ENCODE assay signal across 14 mouse cellular contexts in the genomic region with DNA sequence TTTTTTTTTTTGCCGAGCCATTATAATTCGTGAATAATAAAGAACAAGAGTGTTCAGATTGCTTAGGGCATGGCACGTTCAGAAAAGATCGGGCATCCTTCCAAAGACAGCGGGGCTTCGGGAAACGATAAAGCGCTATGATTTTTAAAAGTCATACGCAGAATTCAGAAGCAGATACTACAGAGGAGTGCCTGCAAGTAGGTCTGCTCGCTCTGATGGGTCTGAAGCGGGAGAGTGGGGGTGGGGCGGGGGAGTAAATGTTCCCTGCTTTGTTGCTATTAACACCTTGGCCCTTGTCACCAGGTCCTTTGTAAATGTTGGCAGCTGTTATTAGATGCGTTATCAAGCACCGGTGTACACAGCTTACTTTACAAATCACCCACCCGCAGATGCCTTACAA. TPM values are rescaled to one million over a fixed set of nuclear protein-coding genes. Genes with fewer than 3 reads are reported as not detected.
A peak's percentile ranks its signal among the peaks of the same experiment; 100 is the strongest.
DNase-seq lines count a peak whose midpoint lies in the region; ATAC-seq lines count a peak whose summit lies in the region.
"Had no signal": no experiment of that assay in that cellular context is flagged by ENCODE, and none has a peak within 500 bp of the region (broad histone marks: within the 10 kb centered on the region; RNA-seq: fewer than 3 reads in every experiment).

No protein-coding gene starts in this region.

- intact Hi-C loops in heart, postnatal 25 days (cut with DNase I) = no loop called here

- peaks cover 17% of the 10 kb centered on the region for H3K27me3 ChIP-seq in heart, embryonic 14.5 days (ENCODE audit: control insufficient read depth, insufficient read depth, low read length)
- peaks cover 37% of the 10 kb centered on the region for H3K27me3 ChIP-seq in neural tube, embryonic 13.5 days
- peaks cover 45% of the 10 kb centered on the region for H3K27me3 ChIP-seq in neural tube, embryonic 15.5 days (replicated peaks)
- peaks cover 33% of the 10 kb centered on the region for H3K27me3 ChIP-seq in liver, embryonic 11.5 days (replicated peaks; ENCODE audit: control insufficient read depth, insufficient read depth, low read length)

- peaks cover 8 to 16% of the 10 kb centered on the region in 2 experiments; a peak in 3 of 4 replicates for H3K4me1 ChIP-seq in heart, embryonic 14.5 days (ENCODE audit: control insufficient read depth in 2 of 2, insufficient read depth in 2 of 2, low read length in 2 of 2)
- H3K4me1 ChIP-seq in neural tube, embryonic 13.5 days (replicated peaks) = peaks cover 25% of the 10 kb centered on the region
- H3K4me1 ChIP-seq in neural tube, embryonic 15.5 days = peaks cover 23% of the 10 kb centered on the region
- H3K4me1 ChIP-seq in liver, embryonic 11.5 days (replicated peaks; ENCODE audit: control insufficient read depth, insufficient read depth, low read length) = no peaks in the 10 kb centered on the region

- no peak for ATAC-seq in heart, embryonic 14.5 days (ENCODE audit: insufficient number of reproducible peaks, insufficient read depth, low FRiP score, low read depth)
- no peak for ATAC-seq in neural tube, embryonic 13.5 days (ENCODE audit: low read depth)
- ATAC-seq in neural tube, embryonic 15.5 days (ENCODE audit: low FRiP score) = no peak
- ATAC-seq in liver, embryonic 11.5 days (replicated peaks; ENCODE audit: low FRiP score) = no peak
- ATAC-seq: lung, postnatal 0 days had no signal

- no peak overlapping the region; a peak in 1 of 4 replicates for H3K4me3 ChIP-seq in heart, embryonic 14.5 days (ENCODE audit: control insufficient read depth in 1 of 2, insufficient read depth in 1 of 2, low read depth in 1 of 2, low read length in 2 of 2)
- no peak overlapping the region for H3K4me3 ChIP-seq in neural tube, embryonic 13.5 days
- H3K4me3 ChIP-seq in neural tube, embryonic 15.5 days (replicated peaks) = no peak overlapping the region
- H3K4me3 ChIP-seq in liver, embryonic 11.5 days (ENCODE audit: low read depth, low read length) = no peak overlapping the region

- no peaks in the 10 kb centered on the region for H3K9me3 ChIP-seq in heart, embryonic 14.5 days (ENCODE audit: control insufficient read depth, low read length)
- no peaks in the 10 kb centered on the region for H3K9me3 ChIP-seq in neural tube, embryonic 13.5 days
- H3K9me3 ChIP-seq in neural tube, embryonic 15.5 days (replicated peaks) = no peaks in the 10 kb centered on the region
- no peaks in the 10 kb centered on the region for H3K9me3 ChIP-seq in liver, embryonic 11.5 days (ENCODE audit: control insufficient read depth, low read length)

- H3K36me3 ChIP-seq in heart, embryonic 14.5 days (ENCODE audit: control insufficient read depth, insufficient read depth, low read length) = no peaks in the 10 kb centered on the region
- H3K36me3 ChIP-seq in neural tube, embryonic 13.5 days = no peaks in the 10 kb centered on the region
- H3K36me3 ChIP-seq in neural tube, embryonic 15.5 days = no peaks in the 10 kb centered on the region
- no peaks in the 10 kb centered on the region for H3K36me3 ChIP-seq in liver, embryonic 11.5 days (ENCODE audit: control insufficient read depth, insufficient read depth, low read length)

- H3K4me2 ChIP-seq in heart, embryonic 14.5 days (ENCODE audit: low read length) = peak overlapping the region; percentile 49
- H3K4me2 ChIP-seq in neural tube, embryonic 13.5 days = peak overlapping the region; percentile 5; the same call in 1 of the 2 replicates
- H3K4me2 ChIP-seq in neural tube, embryonic 15.5 days = peak overlapping the region; percentile 20
- H3K4me2 ChIP-seq in liver, embryonic 11.5 days = no peak overlapping the region

- H3K9ac ChIP-seq in heart, embryonic 14.5 days (ENCODE audit: low read length) = no peak overlapping the region
- H3K9ac ChIP-seq in neural tube, embryonic 13.5 days = no peak overlapping the region
- H3K9ac ChIP-seq in neural tube, embryonic 15.5 days (replicated peaks) = no peak overlapping the region
- no peak overlapping the region for H3K9ac ChIP-seq in liver, embryonic 11.5 days (ENCODE audit: low read depth, low read length)

- WGBS in heart, embryonic 14.5 days = 28% methylated on average over 15 of the region's 15 CpGs
- WGBS in neural tube, embryonic 13.5 days = 40% methylated on average over 15 of the region's 15 CpGs
- WGBS in neural tube, embryonic 15.5 days = 46% methylated on average over 15 of the region's 15 CpGs
- 39% methylated on average over 15 of the region's 15 CpGs for WGBS in liver, embryonic 11.5 days

- no peak overlapping the region for H3K27ac ChIP-seq in heart, embryonic 14.5 days (replicated peaks in 1 of 2; ENCODE audit: control insufficient read depth in 1 of 2, insufficient read depth in 1 of 2, low read depth in 2 of 2, low read length in 2 of 2)
- no peak overlapping the region for H3K27ac ChIP-seq in neural tube, embryonic 13.5 days (replicated peaks)
- H3K27ac ChIP-seq in neural tube, embryonic 15.5 days (replicated peaks) = no peak overlapping the region
- no peak overlapping the region for H3K27ac ChIP-seq in liver, embryonic 11.5 days (ENCODE audit: low read depth, low read length)

- no peak for DNase-seq in heart, postnatal 25 days (ENCODE audit: low spot score)
- no peak for DNase-seq in neural tube, embryonic 10.5 days (ENCODE audit: extremely low spot score, low spot score)
- DNase-seq in cerebellum, postnatal 25 days = peak; percentile 27 to 53
- DNase-seq in liver, embryonic 11.5 days (ENCODE audit: low spot score) = no peak
- DNase-seq: kidney, adult 2 months; thymus, postnatal 25 days had no signal

RNA-seq across cellular contexts. Expression of a gene that starts 6.6 kb away (rescaled TPM):
- not detected in 2 replicates for polyA plus RNA-seq in heart, embryonic 14.5 days (2014; fragmentation: Nextera tagmentation; extraction: Ambion mirVana)
- not detected for total RNA-seq in heart, postnatal 25 days (2021)
- 0.24 TPM in 1 of 2 replicates, not detected in the other for polyA plus RNA-seq in neural tube, embryonic 13.5 days (2015; fragmentation: Nextera tagmentation; extraction: Ambion mirVana)
- 0.29 TPM in 1 of 2 replicates, not detected in the other for polyA plus RNA-seq in neural tube, embryonic 15.5 days (2015; fragmentation: Nextera tagmentation; extraction: Ambion mirVana)
- not detected in 2 replicates for polyA plus RNA-seq in liver, embryonic 11.5 days (2014; fragmentation: Nextera tagmentation; extraction: Ambion mirVana)
- total RNA-seq: adrenal gland, postnatal 4 days; CH12.LX; gastrocnemius, postnatal 4 days had no signal
- polyA plus RNA-seq: kidney, adult 2 months; limb, embryonic 14.5 days had no signal

RNA-seq across cellular contexts. Expression of a gene that starts 59.8 kb away (rescaled TPM):
- 12.5 and 13.1 TPM in 2 replicates for polyA plus RNA-seq in heart, embryonic 14.5 days (2014; fragmentation: Nextera tagmentation; extraction: Ambion mirVana)
- total RNA-seq in heart, postnatal 25 days (2021) = 10 to 100 TPM; 78.0 to 92.1 TPM
- polyA plus RNA-seq in neural tube, embryonic 13.5 days (2015; fragmentation: Nextera tagmentation; extraction: Ambion mirVana) = 20.4 and 20.6 TPM in 2 replicates
- polyA plus RNA-seq in neural tube, embryonic 15.5 days (2015; fragmentation: Nextera tagmentation; extraction: Ambion mirVana) = 19.1 and 21.7 TPM in 2 replicates
- polyA plus RNA-seq in liver, embryonic 11.5 days (2014; fragmentation: Nextera tagmentation; extraction: Ambion mirVana) = 6.1 and 7.2 TPM in 2 replicates

Comparison
In these comparisons a context has a peak if more than half of its experiments do, and no peak if none do; other contexts are left out.
1. DNase-seq: peak in cerebellum, postnatal 25 days (2 of 2); none in heart, postnatal 25 days (single experiment), neural tube, embryonic 10.5 days (single experiment) and liver, embryonic 11.5 days (single experiment).